Mouse (Mus musculus) central nervous system, embryonic 14 days (tissue): ENCODE measurements around the gene Klf5. TPM values are rescaled to one million over a fixed set of nuclear protein-coding genes. Genes with fewer than 3 reads are reported as not detected.

Source experiments
- polyA plus RNA-seq: library from polyadenylated mRNA; depleted of rRNA; stranded (reverse); fragments of >200 nt; gene quantifications from 2 replicates; pipeline ENCODE4 v1.2.3, GENCODE M21; 2012; rRNA removed

Klf5 gene
- 2.5 and 5.1 TPM in 2 replicates for polyA plus RNA-seq

DNA sequence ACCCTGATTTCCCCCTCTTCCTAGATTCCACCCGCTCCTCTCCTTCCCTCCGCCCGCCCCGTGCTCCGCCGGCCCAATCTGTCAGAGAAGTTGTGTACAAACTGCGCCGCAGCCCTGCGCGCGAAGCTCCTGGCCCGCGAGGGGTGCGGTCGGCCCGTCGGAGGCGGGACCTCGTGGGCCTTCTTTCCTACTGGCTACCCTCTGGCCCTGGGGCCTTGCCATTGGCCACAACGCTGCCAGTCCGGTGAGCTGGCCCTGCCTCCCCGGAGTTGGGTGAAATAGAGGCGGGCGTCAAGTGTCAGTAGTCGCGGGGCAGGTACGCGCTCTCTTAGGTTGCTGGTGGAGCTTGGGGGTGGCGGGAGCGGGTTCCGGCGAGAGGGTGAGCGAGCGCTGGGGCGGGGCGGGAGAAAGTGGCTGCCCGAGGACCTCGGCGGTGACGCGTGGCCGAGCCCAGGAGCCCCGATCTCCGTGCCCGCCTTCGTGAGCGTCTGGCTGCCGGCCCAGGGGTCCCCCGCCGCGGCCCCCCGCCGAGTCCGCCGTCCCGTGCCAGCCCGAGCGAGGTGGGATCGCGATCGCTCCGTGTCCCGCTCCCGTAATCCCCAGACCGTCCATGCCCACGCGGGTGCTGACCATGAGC is at the start of gene Klf5:
Gene Klf5, plus strand, starts transcription at position 307 of the 637 bp plus-strand sequence.

Other genes with a start within 250 kb of the Klf5 start
- gene Pibf1, start 199.3 kb upstream of the Klf5 start, polyA plus RNA-seq = 10.5 and 11.9 TPM in 2 replicates
- 23.7 and 25.5 TPM in 2 replicates for gene Dis3, start 198.9 kb upstream of the Klf5 start, polyA plus RNA-seq